Mouse (Mus musculus): ENCODE data around the gene 4930518I15Rik.
A peak's percentile ranks its signal among the peaks of the same experiment; 100 is the strongest.
"Not testable (repeated sequence)": the region's sequence is repeated elsewhere in the genome, so short reads cannot be mapped to it uniquely, and the experiment has no call there.

Gene 4930518I15Rik

DNA sequence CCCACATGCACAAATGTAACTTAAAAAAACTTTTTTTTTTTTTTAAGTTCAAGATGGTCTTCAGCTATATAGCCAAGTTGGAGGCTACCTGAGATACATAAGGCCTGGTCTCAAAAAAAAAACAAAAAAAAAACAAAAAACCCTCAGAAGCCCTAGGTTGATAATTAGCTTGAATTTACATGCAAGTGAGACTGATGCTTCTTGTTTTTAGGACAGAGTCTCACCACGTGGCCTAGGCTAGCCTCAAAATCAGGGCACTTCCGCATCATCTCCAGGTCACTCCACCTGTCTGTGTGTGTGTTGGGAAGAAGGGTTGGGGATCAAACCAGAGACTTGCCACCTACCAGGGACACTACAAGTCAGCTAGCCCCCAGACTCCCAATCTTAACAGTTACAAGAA, at the start of gene 4930518I15Rik:
TSS of gene 4930518I15Rik (minus strand) at position 112 of the 400 bp plus-strand sequence.
- no peak for DNase-seq

DNA sequence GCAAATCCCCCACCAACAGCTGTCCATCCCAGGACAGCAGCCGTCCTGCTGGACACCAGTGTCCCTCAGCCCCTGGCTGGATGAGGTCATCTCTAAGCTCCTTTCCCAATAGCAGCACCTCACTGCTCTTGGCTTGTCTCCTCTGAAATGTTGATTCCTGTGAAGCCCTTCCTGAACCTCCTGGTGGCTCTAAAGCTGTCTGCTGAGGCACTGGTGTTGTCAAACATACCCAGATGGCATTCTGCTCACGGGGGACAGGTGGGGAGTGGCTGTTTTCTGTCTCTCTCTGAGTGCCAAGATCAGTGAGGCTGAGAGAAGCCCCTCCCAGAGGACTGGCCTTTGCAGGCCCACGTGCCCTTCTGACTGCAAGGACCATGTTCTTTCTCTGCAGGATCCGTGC, 48.2 kb upstream of the 4930518I15Rik start:
- peak; percentile 93 for DNase-seq

DNA sequence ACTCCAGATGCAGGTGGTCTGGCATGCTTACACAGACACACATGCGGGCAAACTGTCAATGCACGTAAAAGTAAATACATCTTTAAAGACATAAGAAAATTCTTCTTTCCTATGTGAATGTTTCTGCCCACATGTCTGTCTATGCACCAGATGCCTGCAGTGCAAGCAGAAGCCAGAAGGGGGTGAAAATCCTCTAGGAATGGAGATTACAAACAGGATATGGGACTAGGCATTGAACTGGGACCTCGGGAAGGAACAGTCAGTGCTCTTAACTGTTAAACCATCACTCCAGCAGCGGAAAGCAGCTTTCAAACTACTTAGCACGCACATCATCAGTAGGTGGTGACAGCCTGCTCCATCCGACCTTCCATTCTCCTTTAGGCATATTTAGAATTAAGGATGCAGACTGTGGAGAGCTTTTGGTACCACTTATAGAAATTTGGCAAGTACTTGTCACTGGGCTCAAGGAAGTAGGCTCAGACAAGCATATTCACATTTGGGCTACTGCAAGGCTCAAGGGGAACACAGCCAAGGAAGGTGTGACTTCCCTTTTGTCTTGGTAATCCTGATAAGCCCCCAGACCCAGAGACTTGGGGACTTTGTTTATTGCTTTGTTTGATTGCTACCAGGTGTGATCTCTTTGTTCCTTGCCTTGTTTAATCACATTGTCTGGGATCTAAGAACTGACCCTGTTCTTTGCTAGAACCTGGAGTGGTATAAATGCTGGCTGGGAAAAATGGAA, 47.4 kb upstream of the 4930518I15Rik start:
- DNase-seq = peak; percentile 74

DNA sequence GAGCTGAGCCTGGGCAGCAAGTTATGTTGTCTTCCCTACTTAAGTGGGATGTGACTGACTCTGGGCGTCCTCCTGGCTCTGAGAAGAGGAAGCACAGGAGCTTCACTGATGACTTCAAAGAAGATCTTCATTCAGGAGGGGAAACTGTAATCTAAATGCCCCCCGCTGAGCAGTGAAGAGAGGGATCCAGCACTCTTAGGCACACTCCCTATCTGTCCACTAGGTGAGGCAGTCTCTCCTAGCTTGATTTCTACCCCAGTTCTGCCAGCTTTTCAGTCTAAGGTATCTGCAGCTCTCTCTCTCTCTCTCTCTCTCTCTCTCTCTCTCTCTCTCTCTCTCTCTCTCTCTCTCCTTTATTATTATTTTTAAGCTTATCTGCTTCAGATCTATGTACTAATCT, 45.6 kb upstream of the 4930518I15Rik start:
- DNase-seq = peak; percentile 47

DNA sequence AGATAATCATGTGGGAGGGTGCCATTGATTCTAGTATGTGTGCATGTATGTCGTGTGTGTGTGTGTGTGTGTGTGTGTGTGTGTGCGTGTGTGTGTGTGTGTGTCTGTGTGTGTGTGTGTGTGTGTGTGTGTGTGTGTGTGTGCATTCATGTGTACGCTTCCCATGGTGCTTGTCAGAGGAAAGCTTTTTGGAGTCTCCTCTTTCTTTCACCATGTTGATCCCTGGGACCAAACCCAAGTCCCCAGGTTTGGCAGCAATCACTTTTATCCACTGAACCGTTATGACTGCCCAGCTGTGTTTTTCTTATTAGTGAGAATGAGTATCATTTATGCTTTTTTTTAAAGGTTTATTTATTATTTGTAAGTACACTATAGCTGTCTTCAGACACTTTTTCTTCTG, 44.7 kb upstream of the 4930518I15Rik start:
- not testable (repeated sequence) for DNase-seq

DNA sequence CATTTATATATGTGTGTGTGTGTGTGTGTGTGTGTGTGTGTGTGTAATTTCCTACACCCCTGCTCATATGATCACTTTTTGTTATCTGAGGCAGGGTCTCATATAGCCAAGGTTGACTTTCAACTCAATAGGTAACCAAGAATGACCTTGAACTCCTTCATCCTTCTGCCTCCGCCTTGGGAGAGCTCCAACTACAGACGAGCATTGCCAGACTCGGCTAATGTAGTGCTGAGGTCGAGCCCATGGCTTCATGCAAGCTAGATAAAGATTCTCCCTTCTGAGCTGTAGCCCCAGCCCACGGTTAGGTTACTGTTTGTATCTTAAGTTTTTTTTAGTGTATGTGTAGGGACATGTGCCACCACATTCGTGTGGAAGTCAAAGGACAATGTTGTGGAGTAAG, 44.1 kb upstream of the 4930518I15Rik start:
- DNase-seq = no peak

DNA sequence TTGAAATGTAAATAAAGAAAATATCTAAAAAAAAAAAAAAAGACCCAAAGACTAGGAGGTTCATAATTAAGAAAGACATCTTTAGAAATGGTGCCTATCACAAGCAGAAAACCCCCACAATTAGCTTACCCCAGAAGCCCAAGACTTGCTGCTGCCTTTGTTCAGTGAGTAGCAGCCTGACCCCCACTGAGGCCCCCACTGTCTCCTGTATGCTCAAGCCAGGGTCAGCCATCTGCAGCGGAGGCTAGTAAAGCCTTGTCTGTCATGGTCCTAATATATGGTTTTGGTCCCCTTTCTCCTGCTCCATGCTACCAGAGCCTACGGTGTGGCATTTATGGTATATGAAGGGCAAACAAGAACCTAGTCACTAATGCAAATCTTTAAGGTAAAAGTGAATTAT, 43.6 kb upstream of the 4930518I15Rik start:
- DNase-seq = no peak

DNA sequence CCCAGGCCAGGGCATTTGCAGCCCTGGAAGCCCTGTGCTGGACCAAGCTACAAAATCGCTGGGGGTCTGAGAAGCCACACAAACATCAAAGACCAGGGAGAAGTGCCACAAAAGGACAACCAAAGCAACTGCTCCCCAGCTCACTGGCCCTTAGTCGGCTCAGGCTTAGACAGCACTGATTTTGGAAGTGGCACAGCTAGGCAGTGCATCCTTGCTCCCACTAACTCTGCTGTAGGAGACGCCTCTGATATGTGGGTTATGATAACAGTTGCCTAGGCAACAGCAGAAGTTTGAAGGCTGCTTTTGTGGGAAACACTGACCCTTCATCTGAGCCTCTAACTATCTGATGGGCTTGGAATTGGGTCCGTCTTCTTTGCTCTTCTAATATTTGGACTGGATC, 41.4 kb upstream of the 4930518I15Rik start:
- no peak for DNase-seq

DNA sequence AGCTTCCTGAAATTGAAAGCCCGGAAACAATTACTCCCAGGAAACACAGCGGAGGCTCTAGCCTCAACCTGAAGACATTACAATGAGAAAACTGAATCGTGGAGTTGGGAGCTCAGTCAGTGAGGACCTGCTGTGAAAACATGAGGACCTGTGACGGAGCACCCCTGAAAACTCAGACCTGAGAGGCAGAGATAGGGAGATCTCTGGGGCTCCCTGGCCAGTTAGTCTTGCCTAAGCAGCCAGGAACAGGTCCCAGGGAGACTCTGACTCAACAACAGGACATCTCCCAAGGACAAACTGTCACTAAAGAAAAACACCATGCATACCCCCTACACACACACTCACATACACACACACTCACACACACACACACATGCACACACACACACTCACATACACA, 40.6 kb upstream of the 4930518I15Rik start:
- DNase-seq = no peak

DNA sequence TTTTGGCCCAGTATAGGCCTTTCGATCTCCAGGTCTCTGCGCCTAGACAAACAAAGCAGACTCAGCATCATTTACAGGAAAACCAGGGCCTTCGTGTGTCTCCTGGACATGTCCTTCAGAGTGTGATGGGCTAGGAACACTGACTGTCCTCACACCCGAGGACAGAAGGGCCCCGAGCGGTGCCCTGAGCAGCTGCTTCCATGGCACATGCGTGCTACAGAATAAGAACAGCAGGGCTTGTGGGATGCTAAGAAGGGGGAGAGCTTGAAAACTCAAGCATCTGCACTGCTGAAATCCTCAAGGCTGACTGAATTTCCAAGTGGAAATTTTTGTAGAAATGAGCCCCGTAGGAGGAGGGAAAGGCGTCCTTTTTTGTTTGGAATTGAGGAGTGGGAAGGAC, 39.3 kb upstream of the 4930518I15Rik start:
- no peak for DNase-seq

DNA sequence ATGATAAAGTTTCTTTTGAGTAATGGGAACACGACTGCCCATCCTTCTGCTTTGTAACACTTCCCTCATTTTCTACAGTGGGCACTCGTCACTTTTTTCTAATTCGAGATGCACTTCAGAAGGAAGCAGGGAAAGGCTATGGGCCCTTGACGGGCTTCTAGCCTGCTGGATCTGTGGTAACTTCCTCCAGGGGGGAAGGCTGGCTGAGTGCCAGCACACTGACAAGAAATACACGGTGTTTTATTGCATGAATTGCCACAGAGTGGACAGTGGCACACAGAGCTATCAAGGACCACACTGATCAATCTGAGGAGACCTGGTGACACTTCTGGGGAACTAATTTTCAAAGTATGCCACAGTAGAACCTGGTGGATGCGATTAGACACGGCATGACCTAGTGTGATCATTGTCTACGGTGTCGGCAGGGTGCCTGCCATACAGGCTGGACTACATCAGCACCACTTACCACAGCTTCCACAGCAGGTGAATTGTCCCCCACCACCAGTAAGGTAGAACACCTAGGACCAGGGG, 38.7 kb upstream of the 4930518I15Rik start:
- DNase-seq = no peak

DNA sequence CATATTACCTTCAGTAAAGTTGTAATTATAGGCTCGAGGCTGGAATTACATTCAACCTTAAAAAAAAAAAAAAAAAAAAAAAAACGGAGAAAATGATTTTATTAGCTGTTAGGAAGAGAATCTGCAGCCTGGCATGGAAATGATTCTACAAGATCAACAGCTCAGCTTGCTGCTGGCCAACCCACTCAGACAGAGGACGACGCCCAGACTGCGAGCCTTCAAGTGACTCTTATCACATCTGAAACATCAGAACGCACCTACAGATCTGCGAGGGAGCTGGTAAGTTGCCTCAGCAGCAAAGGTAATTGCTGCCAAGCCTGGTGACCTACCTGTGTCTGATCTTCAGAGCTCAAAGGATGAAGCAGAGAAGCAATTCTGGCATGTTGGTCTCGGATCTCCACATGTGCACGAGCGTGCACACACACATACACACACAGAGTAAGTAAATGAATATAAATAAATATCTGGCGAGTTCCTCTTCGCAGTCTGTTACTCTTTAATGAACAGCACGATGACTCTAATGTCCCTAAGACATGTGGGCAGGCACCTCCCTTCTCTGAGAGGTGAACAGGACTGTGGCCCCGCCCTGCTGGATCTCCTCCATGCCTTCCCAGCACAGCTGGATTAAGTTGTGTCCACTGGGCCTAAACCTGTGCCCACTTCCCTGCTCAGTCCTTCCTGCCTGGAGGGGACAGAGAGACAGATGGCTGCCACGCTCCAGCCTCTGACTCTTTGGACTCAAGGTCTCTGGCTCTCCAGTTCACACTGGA, 36.9 kb upstream of the 4930518I15Rik start:
- DNase-seq = no peak

DNA sequence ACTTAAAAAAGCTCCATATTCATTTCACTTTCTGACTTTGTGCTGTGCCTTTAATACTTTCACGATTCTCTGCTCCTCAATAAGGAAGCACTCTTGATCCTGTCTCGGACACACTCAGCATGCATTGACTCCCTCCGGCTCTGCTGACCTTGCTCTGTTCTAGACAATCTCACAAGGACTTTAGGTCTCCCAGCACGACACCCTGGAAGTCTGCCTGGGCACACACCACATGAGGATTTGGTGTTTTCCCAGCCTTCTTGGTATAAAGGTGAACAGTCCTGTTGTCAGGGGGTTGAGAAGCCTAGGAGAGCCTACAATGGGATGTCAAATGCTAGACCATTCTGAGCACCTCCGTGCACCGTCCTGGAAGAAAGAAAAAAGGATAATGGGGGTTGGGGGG, 35.1 kb upstream of the 4930518I15Rik start:
- DNase-seq = no peak

DNA sequence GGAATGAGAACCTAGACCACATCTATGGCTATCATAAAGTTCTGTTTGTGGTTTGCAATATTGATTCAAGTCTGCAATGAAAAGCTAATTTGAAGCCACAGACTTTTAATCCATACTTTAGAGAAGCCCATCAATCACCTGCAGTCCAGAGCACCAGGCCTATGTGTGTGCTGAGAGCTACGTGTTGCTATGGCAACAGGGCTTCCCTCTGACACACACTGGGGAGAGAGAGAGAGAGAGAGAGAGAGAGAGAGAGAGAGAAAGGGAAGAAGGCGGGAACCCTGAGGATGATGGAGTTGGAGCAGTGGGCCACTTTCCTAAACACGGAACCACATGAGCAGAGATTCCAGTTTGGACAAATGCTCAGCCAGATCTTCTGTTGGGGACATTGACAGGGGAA, 34.5 kb upstream of the 4930518I15Rik start:
- no peak for DNase-seq

DNA sequence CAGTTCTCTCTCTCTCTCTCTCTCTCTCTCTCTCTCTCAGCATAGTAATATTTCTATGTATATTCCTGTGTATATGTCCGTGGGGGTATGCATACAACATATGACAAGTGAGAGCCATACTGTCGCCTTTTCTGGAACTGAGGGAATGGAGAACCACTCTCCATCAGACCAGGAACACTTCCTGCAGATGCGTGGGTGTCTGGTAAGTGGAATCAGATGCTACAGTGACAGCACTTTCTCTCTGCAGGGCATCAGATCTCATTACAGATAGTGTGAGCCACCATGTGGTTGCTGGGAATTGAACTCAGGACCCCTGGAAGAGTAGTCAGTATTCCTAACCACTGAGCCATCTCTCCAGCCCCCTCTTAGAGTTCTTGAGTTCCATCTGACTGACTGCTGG, 30.7 kb upstream of the 4930518I15Rik start:
- no peak for DNase-seq

DNA sequence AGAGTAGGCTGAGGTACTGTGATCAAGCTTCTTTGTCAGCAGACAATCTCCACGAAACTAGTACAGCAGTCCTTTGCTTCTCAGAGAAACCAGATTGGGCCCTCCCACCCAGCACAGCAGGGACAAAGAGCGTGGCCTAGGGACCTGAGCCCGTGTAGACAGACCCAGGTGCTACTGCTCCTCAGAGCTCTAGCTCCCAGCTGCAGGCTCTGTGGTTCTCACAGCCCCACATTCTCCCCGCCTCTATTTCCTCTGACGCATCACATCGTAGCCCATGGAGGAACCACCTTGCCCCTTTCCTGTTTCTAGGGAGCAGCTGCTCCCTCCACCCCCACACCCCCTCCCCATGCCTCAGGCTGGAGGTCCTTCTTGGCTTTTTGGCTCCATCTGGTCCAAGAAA, 29.3 kb upstream of the 4930518I15Rik start, which contains the start of gene Sla2:
TSS of gene Sla2 (minus strand) at position 176 of the 400 bp plus-strand sequence.
- DNase-seq = no peak

DNA sequence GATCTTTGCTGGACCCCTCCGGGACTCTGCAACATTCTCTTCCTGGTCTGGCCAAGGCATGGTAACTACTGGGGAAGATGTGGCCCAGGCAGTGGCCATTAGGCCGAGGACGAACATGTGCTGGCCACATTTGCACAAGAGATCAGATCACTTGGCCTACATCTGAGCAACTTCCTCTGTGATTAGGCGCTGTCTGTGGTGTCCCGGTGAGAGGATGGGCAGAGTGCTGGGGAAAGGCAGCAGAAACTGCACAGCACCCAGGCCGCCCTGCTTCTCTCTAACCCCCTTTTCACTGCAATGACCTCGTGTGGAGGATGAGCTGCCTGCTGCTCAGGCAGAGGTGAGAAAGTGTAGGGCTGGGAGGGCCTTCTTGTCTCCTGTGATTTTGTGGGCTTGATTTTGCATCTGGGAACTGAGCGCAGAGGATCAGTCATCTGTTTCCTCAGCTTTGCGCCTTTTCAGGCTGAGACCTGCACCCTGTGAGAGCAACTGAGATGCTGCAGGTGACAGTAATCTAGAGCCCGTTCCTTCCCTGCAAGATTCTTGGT, 28.4 kb upstream of the 4930518I15Rik start:
- no peak for DNase-seq

DNA sequence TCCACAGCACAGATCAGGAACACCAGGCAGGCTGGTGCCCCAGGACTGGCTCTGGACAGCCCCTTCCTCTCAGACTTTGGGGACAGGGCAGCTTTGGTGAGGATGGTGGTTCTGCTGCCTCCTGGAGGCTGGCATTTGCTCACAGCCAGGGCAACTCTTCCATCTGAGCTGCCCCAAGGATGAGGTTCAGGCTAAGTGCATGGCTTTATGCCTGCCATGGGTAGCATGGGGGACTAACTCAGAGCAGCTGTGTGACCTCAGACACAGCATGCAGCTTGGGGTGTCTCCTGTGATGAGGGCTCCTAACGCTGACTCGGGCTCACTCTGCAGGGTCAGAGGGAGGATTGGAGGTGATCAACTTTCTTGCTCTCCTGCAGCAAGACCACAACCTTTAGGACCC, 27.9 kb upstream of the 4930518I15Rik start:
- not testable (repeated sequence) for DNase-seq

DNA sequence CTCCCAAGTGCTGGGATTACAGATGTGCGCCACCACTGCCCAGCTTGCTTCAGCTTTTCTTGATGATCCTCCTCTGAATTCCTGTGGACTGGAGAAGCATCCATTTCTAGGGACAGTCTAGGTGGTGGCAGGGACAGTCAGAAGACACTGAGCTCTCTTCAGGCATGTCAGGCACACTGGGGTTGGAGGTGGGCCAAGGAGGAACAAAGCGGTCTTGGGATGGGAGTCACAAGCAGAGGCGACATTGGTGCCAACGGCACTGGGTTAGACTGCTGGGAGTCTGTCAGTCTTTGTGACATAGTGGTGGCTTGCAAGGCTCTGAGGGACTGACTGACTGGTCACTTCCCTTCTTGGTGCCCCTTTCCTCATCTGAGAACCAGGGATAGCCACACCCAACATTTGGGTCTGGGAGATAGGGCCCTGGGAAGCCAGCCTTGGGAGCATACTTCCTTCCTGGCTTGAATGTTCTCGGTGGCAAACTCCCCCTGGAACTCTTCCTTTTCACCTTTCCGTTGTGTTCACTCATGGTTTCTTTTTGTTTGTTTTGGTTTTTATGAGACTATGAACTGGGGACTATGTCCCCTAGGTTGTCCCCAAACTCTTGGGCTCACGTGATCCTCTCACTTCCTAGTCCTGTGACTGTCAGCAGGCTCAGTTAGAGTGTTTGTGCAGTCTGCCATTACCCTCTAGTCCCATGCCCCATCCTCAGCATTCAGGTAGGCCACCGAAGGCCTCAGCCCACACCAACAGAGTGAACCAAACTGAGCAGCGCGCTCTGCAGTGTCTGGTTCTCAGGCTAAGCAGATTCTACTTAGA, 26.9 kb upstream of the 4930518I15Rik start:
- no peak for DNase-seq

DNA sequence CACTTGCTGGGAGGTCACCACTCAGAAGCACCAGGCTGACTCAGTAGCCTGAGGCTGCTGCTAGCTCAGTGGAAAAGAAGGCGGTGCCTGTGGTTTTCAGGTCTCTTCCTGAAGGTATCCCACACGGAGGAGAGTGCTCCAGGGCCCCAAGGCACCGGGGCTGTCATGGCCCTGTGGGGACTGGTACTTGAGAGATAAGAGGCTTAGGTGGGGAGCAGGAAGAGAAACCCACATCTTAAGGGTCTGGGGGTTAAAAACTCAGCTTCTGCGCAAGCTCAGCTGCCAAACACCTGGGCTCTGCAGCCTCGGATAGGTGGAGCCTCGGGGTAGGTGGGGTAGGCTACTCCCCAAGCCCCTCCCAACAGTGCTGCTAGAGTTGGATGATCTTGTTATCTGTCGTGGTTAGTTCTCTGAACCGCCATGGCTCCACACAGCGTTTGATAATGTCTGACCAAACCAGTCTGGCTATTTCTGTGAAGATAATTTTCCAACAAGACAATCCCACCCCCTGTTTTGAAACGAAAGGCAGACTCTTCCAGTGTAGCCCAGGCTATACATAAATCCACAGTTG, 24.8 kb upstream of the 4930518I15Rik start:
- DNase-seq = no peak

DNA sequence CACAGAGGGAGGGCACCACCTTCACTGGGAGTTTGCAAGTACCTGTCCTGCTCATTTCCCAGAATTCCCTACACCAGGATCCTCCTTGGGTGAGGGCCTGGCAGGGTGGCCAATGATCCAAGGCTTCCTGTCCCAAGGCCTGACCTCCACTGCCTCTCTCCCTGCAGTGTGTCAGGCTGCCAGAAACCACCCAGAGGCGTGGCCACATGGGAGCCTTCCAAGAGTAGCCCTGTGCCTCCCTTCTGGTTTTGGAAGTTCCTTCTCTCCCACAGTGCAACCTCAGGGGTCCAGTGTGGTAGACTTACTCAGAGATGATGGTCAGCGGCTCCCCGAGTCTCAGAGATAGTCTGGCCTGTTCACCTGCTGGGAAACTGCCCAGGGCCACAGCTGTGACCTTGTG, 21.8 kb upstream of the 4930518I15Rik start:
- DNase-seq = peak; percentile 53

DNA sequence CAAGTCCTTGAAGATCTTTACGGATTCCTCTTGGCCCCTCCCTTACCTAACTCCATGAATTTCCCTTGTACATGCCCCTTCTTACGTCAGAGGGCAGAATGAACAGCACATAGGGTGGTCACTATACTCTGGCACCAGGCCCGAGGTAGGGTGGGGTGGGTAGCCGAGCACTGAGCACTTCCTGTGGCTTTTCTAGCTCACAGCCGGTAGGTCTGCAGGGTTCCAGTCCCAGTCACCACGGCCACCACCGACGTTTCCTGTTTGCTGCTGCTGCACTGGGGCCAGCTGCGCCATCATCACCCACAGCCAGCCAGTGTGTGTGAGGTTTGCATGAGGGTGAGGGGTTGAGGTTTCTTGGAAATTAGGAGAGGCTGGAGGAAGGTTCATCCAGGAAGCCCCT, 20.0 kb upstream of the 4930518I15Rik start:
- DNase-seq = peak; percentile 51
